ENCODE assay signal across 12 mouse cellular contexts in genomic region chrX:157482842-157483241, GRCm38 (mm10).
"Had no signal": no experiment of that assay in that cellular context is flagged by ENCODE, and none has a peak within 500 bp of the region (broad histone marks: within the 10 kb centered on the region; RNA-seq: fewer than 3 reads in every experiment).

No protein-coding gene starts in this region.

- H3K9ac ChIP-seq: limb, embryonic 12.5 days; liver, embryonic 13.5 days; liver, postnatal 0 days; lung, embryonic 15.5 days; midbrain, embryonic 13.5 days had no signal

- H3K4me2 ChIP-seq: limb, embryonic 12.5 days; liver, embryonic 13.5 days; lung, embryonic 15.5 days; midbrain, embryonic 13.5 days had no signal

- H3K4me3 ChIP-seq: limb, embryonic 12.5 days; liver, embryonic 13.5 days; lung, embryonic 15.5 days; midbrain, embryonic 13.5 days had no signal

- H3K27me3 ChIP-seq: limb, embryonic 12.5 days; liver, embryonic 13.5 days; lung, embryonic 15.5 days; midbrain, embryonic 13.5 days had no signal

- DNase-seq: kidney, adult 9 months; kidney, postnatal 36 days; liver; liver, embryonic 13.5 days; liver, postnatal 0 days; right cerebral cortex, postnatal 25 days; thymus, adult 2 months; thymus, postnatal 25 days had no signal

- H3K4me1 ChIP-seq: limb, embryonic 12.5 days; liver, embryonic 13.5 days; lung, embryonic 15.5 days; midbrain, embryonic 13.5 days had no signal

- H3K36me3 ChIP-seq: limb, embryonic 12.5 days; liver, embryonic 13.5 days; lung, embryonic 15.5 days; midbrain, embryonic 13.5 days had no signal

- ATAC-seq: liver, postnatal 0 days; midbrain, embryonic 13.5 days had no signal

- H3K9me3 ChIP-seq: limb, embryonic 12.5 days; liver, embryonic 13.5 days; lung, embryonic 15.5 days; midbrain, embryonic 13.5 days had no signal

- H3K27ac ChIP-seq: kidney, postnatal 0 days; limb, embryonic 12.5 days; liver, embryonic 13.5 days; lung, embryonic 15.5 days; midbrain, embryonic 13.5 days had no signal
